Mouse (Mus musculus) hindbrain, embryonic 15.5 days (tissue): ENCODE data around the gene Fbxo42. TPM values are rescaled to one million over a fixed set of nuclear protein-coding genes. Genes with fewer than 3 reads are reported as not detected.

ENCODE experiments used
- ATAC-seq: fragments of 200-750 bp; cut with Nextera tagmentation; 2 replicates; pipeline ENCODE4 v1.8.0; 2017; ENCODE audit warnings: low read depth, moderate number of reproducible peaks, moderate TSS enrichment; ENCODE audit not compliant: low FRiP score
- H3K27ac ChIP-seq: fragments of 300-500 bp; sonication (generic); replicated peaks from 2 replicates; pipeline ENCODE4 v1.5.1; 2015; ENCODE audit warnings: mild to moderate bottlenecking, inconsistent platforms
- H3K27me3 ChIP-seq: fragments of 300-500 bp; sonication (generic); 2 replicates; pipeline ENCODE4 v1.6.1; 2015; ENCODE audit warnings: control low read depth, inconsistent platforms
- H3K36me3 ChIP-seq: fragments of 300-500 bp; sonication (generic); 2 replicates; pipeline ENCODE4 v1.6.1; 2015; ENCODE audit warnings: control low read depth, inconsistent platforms
- H3K4me1 ChIP-seq: fragments of 300-500 bp; sonication (generic); replicated peaks from 2 replicates; pipeline ENCODE4 v1.6.1; 2015; ENCODE audit warnings: control low read depth, inconsistent platforms
- H3K4me2 ChIP-seq: fragments of 300-500 bp; sonication (generic); 2 replicates; pipeline ENCODE4 v1.6.1; 2015; ENCODE audit warnings: moderate library complexity, mild to moderate bottlenecking, inconsistent platforms
- H3K4me3 ChIP-seq: fragments of 300-500 bp; sonication (generic); 2 replicates; pipeline ENCODE4 v1.5.1; 2015; ENCODE audit warnings: mild to moderate bottlenecking, inconsistent platforms
- H3K9ac ChIP-seq: fragments of 300-500 bp; sonication (generic); 2 replicates; pipeline ENCODE4 v1.6.1; 2015; ENCODE audit warnings: inconsistent platforms
- H3K9me3 ChIP-seq: fragments of 300-500 bp; sonication (generic); 2 replicates; pipeline ENCODE4 v1.6.1; 2016; ENCODE audit warnings: control low read depth, inconsistent platforms
- WGBS: fragments of 180-500 bp; shearing (Covaris S2); methylation state at CpG from one replicate; pipeline ENCODE4 v1.1.7; 2015; 5-methylcytosine and 5-hydroxymethylcytosine counted together
- polyA plus RNA-seq: library from polyadenylated mRNA; unstranded; fragments of >200 nt; fragmentation: Nextera tagmentation; extraction: Ambion mirVana; gene quantifications from 2 replicates; pipeline ENCODE4 v1.2.1, GENCODE M21; 2015

Gene Fbxo42
- polyA plus RNA-seq, 1 experiment from 2014 or later: 25.2 TPM

GRCm38 (mm10) chr4:141207081-141207480, 59.4 kb downstream of the Fbxo42 start:
- Histone ChIP-seq H3K9me3 (no peaks in the 10 kb centered on the region), H3K4me3 (no peak overlapping the region), H3K4me1 (peaks cover 3% of the 10 kb centered on the region; the same call in 1 of the 2 replicates), H3K27ac (no peak overlapping the region), H3K36me3 (no peaks in the 10 kb centered on the region; the same call in 1 of the 2 replicates), H3K4me2 (no peak overlapping the region), H3K27me3 (no peaks in the 10 kb centered on the region), H3K9ac (no peak overlapping the region)
- WGBS: 90% methylated on average over 5 of the region's 5 CpGs
- ATAC-seq: 0 out of 2 replicates have a peak, but pooled peaks have one; percentile 20

- Histone ChIP-seq H3K27me3 (no peaks in the 10 kb centered on the region), H3K4me1 (peaks cover 18% of the 10 kb centered on the region), H3K9me3 (no peaks in the 10 kb centered on the region), H3K27ac (peak overlapping the region; percentile 35), H3K4me3 (peak overlapping the region; percentile 30), H3K4me2 (peak overlapping the region; percentile 48), H3K36me3 (no peaks in the 10 kb centered on the region), H3K9ac (0 out of 2 replicates have a peak overlapping the region, but pooled peaks have one; percentile 1)
- 0 out of 2 replicates have a peak, but pooled peaks have one; percentile 12 for ATAC-seq
- WGBS: 75% methylated on average over 14 of the region's 14 CpGs
Observed at GRCm38 (mm10) chr4:141210524-141211219, 63.0 kb downstream of the Fbxo42 start.

GRCm38 (mm10) chr4:141211646-141212045, 63.9 kb downstream of the Fbxo42 start:
- Histone ChIP-seq H3K9ac (no peak overlapping the region), H3K27ac (no peak overlapping the region), H3K4me3 (no peak overlapping the region), H3K9me3 (no peaks in the 10 kb centered on the region), H3K4me2 (no peak overlapping the region), H3K36me3 (no peaks in the 10 kb centered on the region), H3K27me3 (no peaks in the 10 kb centered on the region), H3K4me1 (peaks cover 18% of the 10 kb centered on the region)
- ATAC-seq: no peak
- WGBS: 96% methylated on average over 4 of the region's 4 CpGs

GRCm38 (mm10) chr4:141212892-141213291, 65.2 kb downstream of the Fbxo42 start:
- no peak overlapping the region for H3K9ac ChIP-seq
- no peak for ATAC-seq
- no peak overlapping the region for H3K4me3 ChIP-seq
- no peaks in the 10 kb centered on the region for H3K36me3 ChIP-seq
- H3K4me2 ChIP-seq: no peak overlapping the region
- peak overlapping the region; percentile 77; the same call in 1 of the 2 replicates for H3K27ac ChIP-seq
- no peaks in the 10 kb centered on the region for H3K9me3 ChIP-seq
- no peaks in the 10 kb centered on the region for H3K27me3 ChIP-seq
- WGBS: 77% methylated on average over 9 of the region's 9 CpGs
- peaks cover 18% of the 10 kb centered on the region for H3K4me1 ChIP-seq

- Histone ChIP-seq H3K9me3 (no peaks in the 10 kb centered on the region), H3K27me3 (no peaks in the 10 kb centered on the region), H3K27ac (peak overlapping the region; percentile 77), H3K4me1 (peaks cover 18% of the 10 kb centered on the region), H3K4me3 (peak overlapping the region; percentile 67), H3K9ac (peak overlapping the region; percentile 76), H3K36me3 (no peaks in the 10 kb centered on the region), H3K4me2 (peak overlapping the region; percentile 97)
- WGBS: 31% methylated on average over 2 of the region's 2 CpGs
- ATAC-seq: 0 out of 2 replicates have a peak, but pooled peaks have one; percentile 7
Observed at GRCm38 (mm10) chr4:141213342-141213741, 65.6 kb downstream of the Fbxo42 start.

- Histone ChIP-seq H3K4me1 (peaks cover 18% of the 10 kb centered on the region), H3K9me3 (no peaks in the 10 kb centered on the region), H3K9ac (peak within 1 kb of the TSS; percentile 76), H3K36me3 (no peaks in the 10 kb centered on the region), H3K27ac (peak within 1 kb of the TSS; percentile 77), H3K4me3 (peak within 1 kb of the TSS; percentile 67), H3K27me3 (no peaks in the 10 kb centered on the region), H3K4me2 (peak within 1 kb of the TSS; percentile 97)
- under 1% methylated on average over 24 of the region's 24 CpGs for WGBS
- ATAC-seq: peak; percentile 82
Observed at GRCm38 (mm10) chr4:141213770-141214336, 66.1 kb downstream of the Fbxo42 start, which contains the start of gene Rsg1. Gene Rsg1, plus strand, starts transcription at chr4:141213956.

- Histone ChIP-seq H3K27me3 (no peaks in the 10 kb centered on the region), H3K36me3 (no peaks in the 10 kb centered on the region), H3K4me2 (peak overlapping the region; percentile 97), H3K27ac (peak overlapping the region; percentile 77; the same call in 1 of the 2 replicates), H3K4me3 (peak overlapping the region; percentile 67), H3K9me3 (no peaks in the 10 kb centered on the region), H3K9ac (peak overlapping the region; percentile 76), H3K4me1 (peaks cover 18% of the 10 kb centered on the region)
- WGBS: 2% methylated on average over 16 of the region's 16 CpGs
- ATAC-seq: peak; percentile 65
Observed at GRCm38 (mm10) chr4:141214337-141214851, 66.7 kb downstream of the Fbxo42 start.

GRCm38 (mm10) chr4:141219583-141220213, 72.0 kb downstream of the Fbxo42 start:
- 64% methylated on average over 20 of the region's 20 CpGs for WGBS
- no peaks in the 10 kb centered on the region for H3K27me3 ChIP-seq
- H3K4me1 ChIP-seq: peaks cover 2% of the 10 kb centered on the region
- H3K27ac ChIP-seq: no peak overlapping the region
- no peak overlapping the region for H3K4me2 ChIP-seq
- no peak overlapping the region for H3K9ac ChIP-seq
- no peaks in the 10 kb centered on the region for H3K36me3 ChIP-seq
- peak; percentile 6; the same call in 1 of the 2 replicates for ATAC-seq
- H3K4me3 ChIP-seq: no peak overlapping the region
- H3K9me3 ChIP-seq: no peaks in the 10 kb centered on the region

GRCm38 (mm10) chr4:141221848-141222247, 74.1 kb downstream of the Fbxo42 start:
- Histone ChIP-seq H3K36me3 (no peaks in the 10 kb centered on the region), H3K9ac (no peak overlapping the region), H3K4me1 (no peaks in the 10 kb centered on the region), H3K9me3 (no peaks in the 10 kb centered on the region), H3K4me2 (no peak overlapping the region), H3K4me3 (no peak overlapping the region), H3K27ac (no peak overlapping the region), H3K27me3 (no peaks in the 10 kb centered on the region)
- ATAC-seq: no peak
- WGBS: 74% methylated on average over 2 of the region's 2 CpGs

- Histone ChIP-seq H3K4me1 (no peaks in the 10 kb centered on the region), H3K27ac (no peak overlapping the region), H3K4me2 (no peak overlapping the region), H3K27me3 (no peaks in the 10 kb centered on the region), H3K4me3 (no peak overlapping the region), H3K9me3 (no peaks in the 10 kb centered on the region), H3K9ac (no peak overlapping the region), H3K36me3 (no peaks in the 10 kb centered on the region)
- no peak for ATAC-seq
- 92% methylated on average over 5 of the region's 5 CpGs for WGBS
Observed at GRCm38 (mm10) chr4:141222752-141223151, 75.0 kb downstream of the Fbxo42 start.

- Histone ChIP-seq H3K4me2 (no peak overlapping the region), H3K27me3 (no peaks in the 10 kb centered on the region), H3K36me3 (no peaks in the 10 kb centered on the region), H3K4me1 (no peaks in the 10 kb centered on the region), H3K9me3 (no peaks in the 10 kb centered on the region), H3K27ac (no peak overlapping the region), H3K9ac (no peak overlapping the region), H3K4me3 (no peak overlapping the region)
- ATAC-seq: no peak
- WGBS: 89% methylated on average over 7 of the region's 7 CpGs
Observed at GRCm38 (mm10) chr4:141228687-141229086, 81.0 kb downstream of the Fbxo42 start.

GRCm38 (mm10) chr4:141233196-141233595, 85.5 kb downstream of the Fbxo42 start:
- H3K4me2 ChIP-seq: no peak overlapping the region
- 87% methylated on average over 4 of the region's 4 CpGs for WGBS
- ATAC-seq: no peak

More at GRCm38 (mm10) chr4:141233196-141233595, 85.5 kb downstream of the Fbxo42 start:
- Histone ChIP-seq H3K36me3 (no peaks in the 10 kb centered on the region), H3K27ac (no peak overlapping the region), H3K4me3 (no peak overlapping the region), H3K4me1 (no peaks in the 10 kb centered on the region), H3K9me3 (no peaks in the 10 kb centered on the region), H3K27me3 (peaks cover 13% of the 10 kb centered on the region), H3K9ac (no peak overlapping the region)
